Mouse (Mus musculus) kidney, postnatal 0 days (tissue): ENCODE results near the gene Usp39. TPM values are rescaled to one million over a fixed set of nuclear protein-coding genes. Genes with fewer than 3 reads are reported as not detected.

Experiments
- ATAC-seq: fragments of 200-750 bp; cut with Nextera tagmentation; replicated peaks from 2 replicates; pipeline ENCODE4 v1.8.0; 2017; ENCODE audit warnings: low read depth, moderate number of reproducible peaks, moderate TSS enrichment, moderate library complexity; ENCODE audit not compliant: low FRiP score
- DNase-seq: peaks from one replicate; pipeline ENCODE4 v3.0.0-alpha.2; 2016; ENCODE audit warnings: low spot score
- H3K27ac ChIP-seq: fragments of 300-500 bp; sonication (generic); 2 replicates; pipeline ENCODE4 v1.5.1; 2014; ENCODE audit warnings: mild to moderate bottlenecking
- H3K27me3 ChIP-seq: fragments of 300-500 bp; sonication (generic); 2 replicates; pipeline ENCODE4 v1.6.1; 2014; ENCODE audit warnings: low read length, mixed read lengths; ENCODE audit not compliant: insufficient read depth
- H3K36me3 ChIP-seq: fragments of 300-500 bp; sonication (generic); 2 replicates; pipeline ENCODE4 v1.6.1; 2014; ENCODE audit warnings: low read length, mixed read lengths; ENCODE audit not compliant: insufficient read depth
- H3K4me1 ChIP-seq: fragments of 300-500 bp; sonication (generic); replicated peaks from 2 replicates; pipeline ENCODE4 v1.6.1; 2014; ENCODE audit warnings: antibody characterized with exemption, low read length, mixed read lengths; ENCODE audit not compliant: insufficient read depth
- H3K4me2 ChIP-seq: fragments of 300-500 bp; sonication (generic); 2 replicates; pipeline ENCODE4 v1.6.1; 2014; ENCODE audit warnings: mild to moderate bottlenecking, low read length, moderate library complexity, mixed read lengths
- H3K4me3 ChIP-seq: fragments of 300-500 bp; sonication (generic); replicated peaks from 2 replicates; pipeline ENCODE4 v1.5.1; 2014; ENCODE audit warnings: low read depth, low read length
- H3K9ac ChIP-seq: fragments of 300-500 bp; sonication (generic); 2 replicates; pipeline ENCODE4 v1.6.1; 2014; ENCODE audit warnings: low read depth, low read length
- H3K9me3 ChIP-seq: fragments of 300-500 bp; sonication (generic); replicated peaks from 2 replicates; pipeline ENCODE4 v1.6.1; 2016; ENCODE audit warnings: low read length, inconsistent platforms, mixed read lengths
- CTCF ChIP-seq: IDR thresholded peaks from 2 replicates; pipeline ENCODE4 v1.5.1; 2016; ENCODE audit warnings: antibody characterized with exemption, low read depth, mild to moderate bottlenecking, moderate library complexity
- WGBS: fragments of 180-500 bp; shearing (Covaris S2); extraction: QIAGEN DNeasy Blood & Tissue Kit; methylation state at CpG from one replicate; pipeline ENCODE4 v1.1.7; 2014; 5-methylcytosine and 5-hydroxymethylcytosine counted together
- polyA plus RNA-seq: library from polyadenylated mRNA; unstranded; fragments of >200 nt; fragmentation: Nextera tagmentation; extraction: Ambion mirVana; gene quantifications from 2 replicates; pipeline ENCODE4 v1.2.1, GENCODE M21; 2015

Usp39 gene
- polyA plus RNA-seq, 1 experiment from 2014 or later: 35.6 TPM

DNA sequence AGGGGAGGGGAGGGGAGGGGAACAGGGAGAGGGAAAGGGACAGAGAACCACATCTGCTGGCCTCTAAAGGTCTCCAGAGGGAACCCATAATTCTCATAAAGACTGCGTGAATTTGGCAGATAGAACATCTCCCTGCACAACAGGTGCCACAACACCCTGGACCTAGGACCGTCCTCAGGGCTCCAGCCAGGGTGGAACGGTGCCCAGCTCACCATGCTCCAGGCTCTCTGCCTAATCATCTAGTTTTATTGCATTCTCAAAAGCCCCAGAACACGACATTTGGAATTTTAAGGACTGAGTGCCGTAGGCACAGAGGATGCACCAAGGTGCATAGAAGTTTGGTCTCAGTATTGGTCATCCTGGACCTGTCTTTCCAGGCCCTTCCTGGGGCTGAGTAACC is 74.7 kb downstream of the Usp39 start:
- TF ChIP-seq CTCF: no peak
- ATAC-seq: no peak
- no peaks in the 10 kb centered on the region for H3K27me3 ChIP-seq
- no peak for DNase-seq
- H3K9me3 ChIP-seq: no peaks in the 10 kb centered on the region
- H3K4me3 ChIP-seq: no peak overlapping the region
- 73% methylated on average over 5 of the region's 5 CpGs for WGBS
- no peaks in the 10 kb centered on the region for H3K4me1 ChIP-seq
- no peak overlapping the region for H3K27ac ChIP-seq
- H3K4me2 ChIP-seq: no peak overlapping the region
- H3K9ac ChIP-seq: no peak overlapping the region
- no peaks in the 10 kb centered on the region for H3K36me3 ChIP-seq

Other genes starting within 250 kb of the Usp39 start
- gene St3gal5, start 247.6 kb downstream of the Usp39 start, polyA plus RNA-seq: 14.1 and 18.2 TPM in 2 replicates
- gene Atoh8, start 109.6 kb downstream of the Usp39 start, polyA plus RNA-seq: 18.0 and 20.8 TPM in 2 replicates
- not detected in 2 replicates for gene Sftpb, start 40.6 kb downstream of the Usp39 start, polyA plus RNA-seq
- gene 0610030E20Rik, start 2.1 kb upstream of the Usp39 start, polyA plus RNA-seq: 21.8 and 24.4 TPM in 2 replicates
- gene Tmem150a, start 10.3 kb upstream of the Usp39 start, polyA plus RNA-seq: 50.5 and 50.6 TPM in 2 replicates
- gene Rnf181, start 21.8 kb upstream of the Usp39 start, polyA plus RNA-seq: 150 and 164 TPM in 2 replicates
- 45.6 and 50.1 TPM in 2 replicates for gene Vamp5, start 35.3 kb upstream of the Usp39 start, polyA plus RNA-seq
- gene Vamp8, start 45.5 kb upstream of the Usp39 start, polyA plus RNA-seq: 228 and 241 TPM in 2 replicates
- gene Ggcx, start 69.1 kb upstream of the Usp39 start, polyA plus RNA-seq: 19.1 and 21.7 TPM in 2 replicates
- gene Mat2a, start 94.4 kb upstream of the Usp39 start, polyA plus RNA-seq: 320 and 335 TPM in 2 replicates
- 0.10 TPM in 1 of 2 replicates, not detected in the other for gene Sh2d6, start 176.5 kb upstream of the Usp39 start, polyA plus RNA-seq
- gene Capg, start 199.2 kb upstream of the Usp39 start, polyA plus RNA-seq: 129 and 131 TPM in 2 replicates